Mouse (Mus musculus) stomach, embryonic 15.5 days (tissue): ENCODE results near the gene Ghsr. TPM values are rescaled to one million over a fixed set of nuclear protein-coding genes. Genes with fewer than 3 reads are reported as not detected.
"Not testable (repeated sequence)": the region's sequence is repeated elsewhere in the genome, so short reads cannot be mapped to it uniquely, and the experiment has no call there.

Source experiments
- ATAC-seq: fragments of 200-750 bp; cut with Nextera tagmentation; 2 replicates; pipeline ENCODE4 v1.8.0; 2017; ENCODE audit warnings: low read depth, moderate number of reproducible peaks, moderate TSS enrichment; ENCODE audit not compliant: insufficient read depth, low FRiP score
- H3K27ac ChIP-seq: fragments of 300-500 bp; sonication (generic); 2 replicates; pipeline ENCODE4 v1.5.1; 2015; ENCODE audit warnings: mild to moderate bottlenecking, inconsistent platforms
- H3K27me3 ChIP-seq: fragments of 300-500 bp; sonication (generic); replicated peaks from 2 replicates; pipeline ENCODE4 v1.6.1; 2015; ENCODE audit warnings: inconsistent platforms
- H3K36me3 ChIP-seq: fragments of 300-500 bp; sonication (generic); 2 replicates; pipeline ENCODE4 v1.6.1; 2015; ENCODE audit warnings: inconsistent platforms
- H3K4me1 ChIP-seq: fragments of 300-500 bp; sonication (generic); 2 replicates; pipeline ENCODE4 v1.6.1; 2015; ENCODE audit warnings: inconsistent platforms
- H3K4me2 ChIP-seq: fragments of 300-500 bp; sonication (generic); 2 replicates; pipeline ENCODE4 v1.6.1; 2015; ENCODE audit warnings: mild to moderate bottlenecking, inconsistent platforms
- H3K4me3 ChIP-seq: fragments of 300-500 bp; sonication (generic); replicated peaks from 2 replicates; pipeline ENCODE4 v1.5.1; 2015; ENCODE audit warnings: inconsistent platforms
- H3K9ac ChIP-seq: fragments of 300-500 bp; sonication (generic); 2 replicates; pipeline ENCODE4 v1.6.1; 2015; ENCODE audit warnings: inconsistent platforms
- H3K9me3 ChIP-seq: fragments of 300-500 bp; sonication (generic); 2 replicates; pipeline ENCODE4 v1.6.1; 2016; ENCODE audit warnings: inconsistent platforms
- WGBS: fragments of 180-500 bp; shearing (Covaris S2); methylation state at CpG from one replicate; pipeline ENCODE4 v1.1.7; 2015; 5-methylcytosine and 5-hydroxymethylcytosine counted together
- polyA plus RNA-seq: library from polyadenylated mRNA; unstranded; fragments of >200 nt; fragmentation: Nextera tagmentation; extraction: Ambion mirVana; gene quantifications from 2 replicates; pipeline ENCODE4 v1.2.1, GENCODE M21; 2015

Gene Ghsr
- polyA plus RNA-seq, 1 experiment from 2014 or later = 0.04 TPM

GRCm38 (mm10) chr3:27370125-27370524 lies 1.0 kb upstream of the Ghsr start:
- H3K9ac ChIP-seq = no peak overlapping the region
- no peaks in the 10 kb centered on the region for H3K9me3 ChIP-seq
- H3K4me3 ChIP-seq = no peak overlapping the region
- H3K27ac ChIP-seq = no peak overlapping the region
- WGBS = 3% methylated on average over 10 of the region's 10 CpGs
- H3K4me1 ChIP-seq = 0 out of 2 replicates have a peak, but pooled peaks cover 8% of the 10 kb centered on the region
- peaks cover 32% of the 10 kb centered on the region for H3K27me3 ChIP-seq
- no peak overlapping the region for H3K4me2 ChIP-seq
- ATAC-seq = no peak
- H3K36me3 ChIP-seq = no peaks in the 10 kb centered on the region

DNA sequence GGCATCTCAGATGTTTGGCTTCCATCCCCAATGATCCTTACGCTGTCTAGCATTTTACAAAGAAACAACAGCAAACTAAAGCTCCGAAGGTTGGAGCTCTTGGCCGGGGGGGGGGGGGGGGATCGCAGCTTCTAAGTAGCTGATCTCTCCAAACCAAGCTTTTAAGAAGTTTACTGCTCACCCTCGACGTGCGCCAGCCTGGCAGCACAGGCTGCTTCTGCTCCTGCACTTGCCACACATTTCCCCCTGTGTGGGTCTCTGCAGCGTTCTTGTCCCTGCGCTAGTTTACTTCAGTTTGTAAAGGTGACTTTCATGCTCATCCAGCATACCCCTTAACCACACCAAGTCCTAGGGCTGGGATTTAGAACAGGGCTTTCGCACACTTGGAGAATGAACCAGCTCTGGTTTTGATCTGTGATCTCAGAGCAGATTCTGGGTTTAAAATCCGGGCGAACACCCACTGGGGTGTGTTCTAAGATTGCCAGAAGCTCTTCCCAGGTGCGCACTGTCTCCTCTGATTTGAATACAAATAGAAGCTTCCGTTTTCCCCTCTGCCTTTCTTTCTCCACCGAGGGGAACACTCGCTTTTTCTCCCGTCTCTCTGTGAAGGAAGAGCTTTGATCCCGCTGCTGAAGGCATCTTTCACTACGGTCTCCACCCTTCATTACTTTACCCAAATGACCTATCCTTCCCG lies 422 bp upstream of the Ghsr start:
- no peak overlapping the region for H3K4me3 ChIP-seq
- H3K27me3 ChIP-seq = peaks cover 32% of the 10 kb centered on the region
- no peaks in the 10 kb centered on the region for H3K36me3 ChIP-seq
- ATAC-seq = no peak
- peak overlapping the region; percentile 40; the same call in 1 of the 2 replicates for H3K4me2 ChIP-seq
- no peaks in the 10 kb centered on the region for H3K9me3 ChIP-seq
- 5% methylated on average over 20 of the region's 20 CpGs for WGBS
- 0 out of 2 replicates have a peak, but pooled peaks cover 8% of the 10 kb centered on the region for H3K4me1 ChIP-seq
- no peak overlapping the region for H3K27ac ChIP-seq
- no peak overlapping the region for H3K9ac ChIP-seq

DNA sequence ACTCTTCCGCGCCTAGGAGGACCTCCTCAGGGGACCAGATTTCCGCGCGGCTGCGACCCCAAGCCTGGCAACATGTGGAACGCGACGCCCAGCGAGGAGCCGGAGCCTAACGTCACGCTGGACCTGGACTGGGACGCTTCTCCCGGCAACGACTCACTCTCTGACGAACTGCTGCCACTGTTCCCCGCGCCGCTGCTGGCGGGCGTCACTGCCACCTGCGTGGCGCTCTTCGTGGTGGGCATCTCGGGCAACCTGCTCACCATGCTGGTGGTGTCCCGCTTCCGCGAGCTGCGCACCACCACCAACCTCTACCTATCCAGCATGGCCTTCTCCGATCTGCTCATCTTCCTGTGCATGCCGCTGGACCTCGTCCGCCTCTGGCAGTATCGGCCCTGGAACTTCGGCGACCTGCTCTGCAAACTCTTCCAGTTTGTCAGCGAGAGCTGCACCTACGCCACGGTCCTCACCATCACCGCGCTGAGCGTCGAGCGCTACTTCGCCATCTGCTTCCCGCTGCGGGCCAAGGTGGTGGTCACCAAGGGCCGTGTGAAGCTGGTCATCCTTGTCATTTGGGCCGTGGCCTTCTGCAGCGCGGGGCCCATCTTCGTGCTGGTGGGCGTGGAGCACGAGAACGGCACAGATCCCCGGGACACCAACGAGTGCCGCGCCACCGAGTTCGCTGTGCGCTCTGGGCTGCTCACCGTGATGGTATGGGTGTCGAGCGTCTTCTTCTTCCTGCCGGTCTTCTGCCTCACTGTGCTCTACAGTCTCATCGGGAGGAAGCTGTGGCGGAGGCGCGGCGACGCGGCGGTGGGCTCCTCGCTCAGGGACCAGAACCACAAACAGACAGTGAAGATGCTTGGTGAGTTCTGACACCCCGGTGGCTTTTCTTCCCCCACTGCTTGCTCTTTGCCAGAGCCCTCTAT lies 837 bp downstream of the Ghsr start:
- 3% methylated on average over 77 of the region's 77 CpGs for WGBS
- Histone ChIP-seq H3K9ac (no peak overlapping the region), H3K36me3 (no peaks in the 10 kb centered on the region), H3K4me1 (0 out of 2 replicates have a peak, but pooled peaks cover 8% of the 10 kb centered on the region), H3K27ac (no peak overlapping the region), H3K27me3 (peaks cover 32% of the 10 kb centered on the region), H3K4me2 (peak overlapping the region; percentile 40), H3K9me3 (no peaks in the 10 kb centered on the region), H3K4me3 (peak overlapping the region; percentile 19; the same call in 1 of the 2 replicates)
- no peak for ATAC-seq

DNA sequence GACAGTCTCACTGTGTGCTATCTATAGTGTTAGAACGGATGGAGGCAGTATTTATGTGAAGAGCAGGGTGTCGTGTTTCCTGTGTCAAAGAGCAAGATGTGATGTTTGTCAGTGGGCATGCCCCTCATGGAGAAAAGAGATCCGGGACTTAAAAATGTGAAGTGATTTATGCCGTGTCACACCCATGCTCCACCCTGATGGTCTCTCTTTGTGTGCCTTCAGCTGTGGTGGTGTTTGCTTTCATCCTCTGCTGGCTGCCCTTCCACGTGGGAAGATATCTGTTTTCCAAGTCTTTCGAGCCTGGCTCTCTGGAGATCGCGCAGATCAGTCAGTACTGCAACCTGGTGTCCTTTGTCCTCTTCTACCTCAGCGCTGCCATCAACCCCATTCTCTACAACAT lies 3.2 kb downstream of the Ghsr start:
- Histone ChIP-seq H3K4me1 (0 out of 2 replicates have a peak, but pooled peaks cover 8% of the 10 kb centered on the region), H3K9me3 (no peaks in the 10 kb centered on the region), H3K9ac (no peak overlapping the region), H3K36me3 (no peaks in the 10 kb centered on the region), H3K27ac (no peak overlapping the region), H3K4me3 (no peak overlapping the region), H3K4me2 (no peak overlapping the region), H3K27me3 (peaks cover 32% of the 10 kb centered on the region)
- ATAC-seq = no peak
- WGBS = 42% methylated on average over 9 of the region's 9 CpGs

GRCm38 (mm10) chr3:27377935-27378334 lies 6.8 kb downstream of the Ghsr start:
- Histone ChIP-seq H3K36me3 (no peaks in the 10 kb centered on the region), H3K27ac (no peak overlapping the region), H3K9me3 (no peaks in the 10 kb centered on the region), H3K4me1 (no peaks in the 10 kb centered on the region), H3K27me3 (peaks cover 5% of the 10 kb centered on the region), H3K9ac (no peak overlapping the region), H3K4me2 (no peak overlapping the region), H3K4me3 (no peak overlapping the region)
- ATAC-seq = no peak
- 56% methylated on average over 4 of the region's 4 CpGs for WGBS

DNA sequence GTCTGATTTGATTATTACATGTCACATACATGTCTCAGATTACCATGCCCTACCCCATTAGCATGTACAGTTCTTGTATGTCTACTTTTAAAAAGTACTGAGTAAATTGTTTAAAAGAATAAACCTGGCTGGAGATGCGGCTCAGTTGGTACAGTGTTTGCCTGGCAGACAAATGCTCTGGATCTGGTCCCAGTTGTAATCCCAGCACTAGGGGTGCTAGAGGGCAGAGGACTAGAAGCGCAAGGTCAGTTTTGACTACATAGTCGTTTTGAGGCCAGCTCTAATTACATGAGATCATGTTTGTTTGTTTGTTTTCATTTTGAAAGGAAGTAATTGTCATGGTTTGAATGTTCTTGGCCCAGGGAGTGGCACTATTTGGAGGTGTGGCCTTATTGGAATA lies 13.7 kb downstream of the Ghsr start:
- Histone ChIP-seq H3K36me3 (no peaks in the 10 kb centered on the region), H3K9ac (no peak overlapping the region), H3K9me3 (no peaks in the 10 kb centered on the region), H3K4me2 (no peak overlapping the region), H3K27ac (no peak overlapping the region), H3K27me3 (no peaks in the 10 kb centered on the region), H3K4me1 (no peaks in the 10 kb centered on the region), H3K4me3 (no peak overlapping the region)
- WGBS = 60% methylated on average over 3 of the region's 3 CpGs
- no peak for ATAC-seq

GRCm38 (mm10) chr3:27389923-27390322 lies 18.8 kb downstream of the Ghsr start:
- no peak overlapping the region for H3K9ac ChIP-seq
- H3K4me1 ChIP-seq = no peaks in the 10 kb centered on the region
- no peak overlapping the region for H3K4me3 ChIP-seq
- H3K4me2 ChIP-seq = no peak overlapping the region
- WGBS = 61% methylated on average over 1 of the region's 1 CpGs
- H3K27me3 ChIP-seq = no peaks in the 10 kb centered on the region
- H3K36me3 ChIP-seq = no peaks in the 10 kb centered on the region
- no peak for ATAC-seq
- H3K9me3 ChIP-seq = no peaks in the 10 kb centered on the region
- H3K27ac ChIP-seq = no peak overlapping the region

DNA sequence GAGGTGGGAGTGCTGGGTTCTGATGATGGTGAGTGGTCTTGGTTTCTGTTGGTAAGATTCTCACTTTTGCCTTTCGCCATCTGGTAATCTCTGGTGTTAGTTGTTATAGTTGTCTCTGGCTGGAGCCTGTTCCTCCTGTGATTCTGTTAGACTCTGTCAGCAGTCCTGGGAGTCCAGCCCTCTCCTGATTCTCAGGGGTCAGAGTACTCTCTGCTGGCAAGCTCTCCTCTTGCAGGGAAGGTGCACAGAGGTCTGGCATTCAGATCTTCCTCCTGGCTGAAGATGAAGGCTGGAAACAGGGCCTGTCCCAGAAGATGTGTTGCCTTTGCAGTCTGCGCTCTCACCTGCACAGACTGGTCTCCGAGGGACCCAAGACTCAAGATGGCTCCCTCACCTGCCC lies 29.8 kb downstream of the Ghsr start:
- H3K36me3 ChIP-seq, H3K27me3 ChIP-seq, H3K4me1 ChIP-seq, ATAC-seq, H3K27ac ChIP-seq, H3K9ac ChIP-seq, H3K9me3 ChIP-seq, H3K4me3 ChIP-seq, H3K4me2 ChIP-seq: not testable (repeated sequence)
- 92% methylated on average over 3 of the region's 3 CpGs for WGBS

GRCm38 (mm10) chr3:27406440-27406839 lies 35.3 kb downstream of the Ghsr start:
- Histone ChIP-seq H3K9me3 (no peaks in the 10 kb centered on the region), H3K4me2 (no peak overlapping the region), H3K9ac (no peak overlapping the region), H3K4me3 (no peak overlapping the region), H3K4me1 (no peaks in the 10 kb centered on the region), H3K27me3 (no peaks in the 10 kb centered on the region), H3K27ac (no peak overlapping the region), H3K36me3 (no peaks in the 10 kb centered on the region)
- 86% methylated on average over 3 of the region's 3 CpGs for WGBS
- no peak for ATAC-seq

DNA sequence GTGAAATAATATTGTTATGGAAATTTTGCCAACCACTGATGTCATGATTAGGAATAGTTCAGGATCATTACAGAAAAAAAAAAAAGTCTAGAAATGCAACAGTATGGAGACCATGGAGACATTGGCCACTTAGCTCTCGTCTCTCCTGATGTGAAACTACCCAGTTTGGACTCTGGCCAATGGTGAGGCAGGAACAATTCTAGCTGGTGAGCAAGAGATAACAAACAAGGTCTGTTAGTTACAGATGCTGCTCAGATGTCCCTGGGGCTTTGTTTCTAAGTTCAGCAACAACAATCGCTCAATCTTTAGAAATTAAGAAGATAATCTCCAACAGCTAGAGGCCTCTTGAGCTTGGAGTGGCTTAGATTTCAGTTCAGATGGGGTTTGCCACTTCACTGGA lies 37.4 kb downstream of the Ghsr start:
- H3K4me3 ChIP-seq = no peak overlapping the region
- no peak for ATAC-seq
- no peaks in the 10 kb centered on the region for H3K4me1 ChIP-seq
- H3K9me3 ChIP-seq = no peaks in the 10 kb centered on the region
- no peak overlapping the region for H3K4me2 ChIP-seq
- no peak overlapping the region for H3K27ac ChIP-seq
- no peak overlapping the region for H3K9ac ChIP-seq
- no peaks in the 10 kb centered on the region for H3K27me3 ChIP-seq
- H3K36me3 ChIP-seq = no peaks in the 10 kb centered on the region
- WGBS = 63% methylated on average over 2 of the region's 2 CpGs

- Histone ChIP-seq H3K4me3 (no peak overlapping the region), H3K4me1 (no peaks in the 10 kb centered on the region), H3K9me3 (no peaks in the 10 kb centered on the region), H3K27ac (no peak overlapping the region), H3K4me2 (no peak overlapping the region), H3K36me3 (no peaks in the 10 kb centered on the region), H3K9ac (no peak overlapping the region), H3K27me3 (no peaks in the 10 kb centered on the region)
- 93% methylated on average over 2 of the region's 2 CpGs for WGBS
- ATAC-seq = no peak
These were observed 40.1 kb downstream of the Ghsr start for GRCm38 (mm10) chr3:27411286-27411685.

DNA sequence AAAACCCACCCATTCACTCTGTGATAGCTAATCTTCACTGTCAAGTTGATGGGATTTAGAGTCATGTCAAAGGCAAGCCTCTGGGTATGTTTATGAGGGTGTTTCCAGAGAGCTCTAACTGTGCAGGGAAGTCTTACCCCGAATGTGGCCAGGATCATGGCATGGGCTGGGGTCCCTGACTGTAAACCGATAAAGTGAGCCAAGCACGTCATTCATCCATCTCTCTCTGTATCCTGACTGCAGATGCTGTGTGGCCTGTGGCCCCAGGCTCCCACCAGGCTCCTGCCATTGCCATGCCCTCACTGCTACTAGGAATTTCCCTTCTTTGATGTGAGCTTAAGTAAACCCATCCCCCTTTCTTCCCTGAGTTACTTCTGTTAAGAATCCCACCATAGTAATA lies 42.4 kb downstream of the Ghsr start:
- no peak for ATAC-seq
- no peaks in the 10 kb centered on the region for H3K9me3 ChIP-seq
- 71% methylated on average over 3 of the region's 3 CpGs for WGBS
- H3K27me3 ChIP-seq = no peaks in the 10 kb centered on the region
- H3K9ac ChIP-seq = no peak overlapping the region
- peaks cover 5% of the 10 kb centered on the region; the same call in 1 of the 2 replicates for H3K36me3 ChIP-seq
- no peak overlapping the region for H3K27ac ChIP-seq
- no peak overlapping the region for H3K4me2 ChIP-seq
- no peaks in the 10 kb centered on the region for H3K4me1 ChIP-seq
- H3K4me3 ChIP-seq = no peak overlapping the region
